Mouse (Mus musculus): ENCODE measurements at regions not wholly inside any gene's neighbourhood (a gene's known extent, or its start where the extent isn't known, plus 50 kb on each side); places are given as distances from the start of the nearest gene placed in this dataset.

GRCm38 (mm10) chr6:80862256-80862655, 843.6 kb downstream of the Lrrtm4 start:
- peak; percentile 52 for DNase-seq (ENCODE audit: low spot score)

GRCm38 (mm10) chr6:80862741-80863140, 844.1 kb downstream of the Lrrtm4 start:
- no peak for DNase-seq (ENCODE audit: low spot score)

GRCm38 (mm10) chr6:80865809-80866603, 847.3 kb downstream of the Lrrtm4 start:
- no peak for DNase-seq (ENCODE audit: low spot score)

- DNase-seq (ENCODE audit: low spot score) = no peak
Measured at GRCm38 (mm10) chr6:80885363-80885762, 866.7 kb downstream of the Lrrtm4 start.

GRCm38 (mm10) chr6:80905220-80905619, 886.5 kb downstream of the Lrrtm4 start:
- DNase-seq (ENCODE audit: low spot score) = no peak

- DNase-seq (ENCODE audit: low spot score) = no peak
Measured at GRCm38 (mm10) chr6:80929799-80930198, 911.1 kb downstream of the Lrrtm4 start.

- no peak for DNase-seq (ENCODE audit: low spot score)
Measured at GRCm38 (mm10) chr6:80975162-80975561, 948.3 kb upstream of the Gcfc2 start.

- no peak for DNase-seq (ENCODE audit: low spot score)
Measured at GRCm38 (mm10) chr6:80993511-80993910, 930.0 kb upstream of the Gcfc2 start.

GRCm38 (mm10) chr6:81024531-81024930, 898.9 kb upstream of the Gcfc2 start:
- no peak for DNase-seq (ENCODE audit: low spot score)
